Mouse (Mus musculus) gastrocnemius, postnatal 4 days (tissue): Measurements from ENCODE around the gene Sh3glb2. TPM values are rescaled to one million over a fixed set of nuclear protein-coding genes. Genes with fewer than 3 reads are reported as not detected.

Experiments used
- DNase-seq, 2 experiments: peaks; one replicate each; pipeline ENCODE4 v3.0.0; 2021 to 2022; ENCODE audit warnings: low spot score in 2 of 2, mixed read lengths in 2 of 2
- long read RNA-seq, 2 experiments: library from polyadenylated mRNA; stranded (forward); transcript quantifications; one replicate each; pipeline ENCODE4 v2.0.0; 2021
- total RNA-seq, 2 experiments: library from RNA; stranded (reverse); gene quantifications; 2 replicates each; pipeline ENCODE4 v1.2.3; 2021

Sh3glb2 gene
- 10 to 100 TPM; 53.6 to 63.6 TPM for total RNA-seq
- long read RNA-seq, experiment 1, transcript Sh3glb2-203 (10 exons, 1,694 nt), result minor isoform, 22 of 170 reads
- long read RNA-seq, experiment 1, transcript Sh3glb2-201 (11 exons, 1,810 nt), result major isoform, 90 of 170 reads
- long read RNA-seq, experiment 1, partial matches to known transcripts, result 2 of 170 reads
- long read RNA-seq, experiment 1, other reads (novel, unspliced or antisense), result 56 of 170 reads
- long read RNA-seq, experiment 2, transcript Sh3glb2-203 (10 exons, 1,694 nt), result minor isoform, 12 of 205 reads
- long read RNA-seq, experiment 2, transcript Sh3glb2-201 (11 exons, 1,810 nt), result major isoform, 121 of 205 reads
- long read RNA-seq, experiment 2, partial matches to known transcripts, result 7 of 205 reads
- long read RNA-seq, experiment 2, other reads (novel, unspliced or antisense), result 65 of 205 reads

- DNase-seq, result peak; percentile 87 to 89
These were observed at the start of gene Sh3glb2 for GRCm38 (mm10) chr2:30358533-30359531. Gene Sh3glb2, minus strand, starts transcription at chr2:30359337.

- no peak for DNase-seq
These were observed 49.4 kb upstream of the Sh3glb2 start for GRCm38 (mm10) chr2:30408452-30409100.

- DNase-seq, result no peak
These were observed 48.6 kb upstream of the Sh3glb2 start for GRCm38 (mm10) chr2:30407778-30408177.

GRCm38 (mm10) chr2:30407221-30407620 lies 48.1 kb upstream of the Sh3glb2 start:
- DNase-seq, result no peak

- DNase-seq, result no peak
These were observed 44.7 kb upstream of the Sh3glb2 start for GRCm38 (mm10) chr2:30403870-30404269.

- DNase-seq, result no peak
These were observed 43.7 kb upstream of the Sh3glb2 start for GRCm38 (mm10) chr2:30402843-30403242.

- DNase-seq, result no peak
These were observed 43.3 kb upstream of the Sh3glb2 start for GRCm38 (mm10) chr2:30402351-30402826.

- no peak for DNase-seq
These were observed 42.4 kb upstream of the Sh3glb2 start for GRCm38 (mm10) chr2:30401581-30401980.

- DNase-seq, result no peak
These were observed 40.3 kb upstream of the Sh3glb2 start for GRCm38 (mm10) chr2:30399191-30400171.

GRCm38 (mm10) chr2:30397986-30398512 lies 38.9 kb upstream of the Sh3glb2 start:
- DNase-seq, result no peak

GRCm38 (mm10) chr2:30396246-30396645 lies 37.1 kb upstream of the Sh3glb2 start:
- DNase-seq, result no peak

GRCm38 (mm10) chr2:30395757-30396156 lies 36.6 kb upstream of the Sh3glb2 start:
- DNase-seq, result no peak

- DNase-seq, result no peak
These were observed 34.2 kb upstream of the Sh3glb2 start for GRCm38 (mm10) chr2:30393370-30393656.

GRCm38 (mm10) chr2:30392577-30393369 lies 33.6 kb upstream of the Sh3glb2 start:
- peak; percentile 73 to 87 for DNase-seq

- peak; percentile 90 to 95 for DNase-seq
These were observed 33.0 kb upstream of the Sh3glb2 start, which contains the start of gene Dolpp1 for GRCm38 (mm10) chr2:30392114-30392576. Gene Dolpp1, plus strand, starts transcription at chr2:30392254.

- no peak for DNase-seq
These were observed 29.9 kb upstream of the Sh3glb2 start for GRCm38 (mm10) chr2:30389000-30389399.

- no peak for DNase-seq
These were observed 27.8 kb upstream of the Sh3glb2 start for GRCm38 (mm10) chr2:30386913-30387312.

GRCm38 (mm10) chr2:30385591-30385990 lies 26.5 kb upstream of the Sh3glb2 start:
- no peak for DNase-seq

- DNase-seq, result no peak
These were observed 25.7 kb upstream of the Sh3glb2 start for GRCm38 (mm10) chr2:30384814-30385213.
